Mouse (Mus musculus) natural killer cell, adult 2 months (primary cell): ENCODE results near the gene Zscan22.
"Not testable (repeated sequence)": the region's sequence is repeated elsewhere in the genome, so short reads cannot be mapped to it uniquely, and the experiment has no call there.

Source experiments
- DNase-seq, 2 experiments: peaks; one replicate each; pipeline ENCODE4 v3.0.0; 2022; ENCODE audit warnings: low spot score in 2 of 2

Gene Zscan22

DNA sequence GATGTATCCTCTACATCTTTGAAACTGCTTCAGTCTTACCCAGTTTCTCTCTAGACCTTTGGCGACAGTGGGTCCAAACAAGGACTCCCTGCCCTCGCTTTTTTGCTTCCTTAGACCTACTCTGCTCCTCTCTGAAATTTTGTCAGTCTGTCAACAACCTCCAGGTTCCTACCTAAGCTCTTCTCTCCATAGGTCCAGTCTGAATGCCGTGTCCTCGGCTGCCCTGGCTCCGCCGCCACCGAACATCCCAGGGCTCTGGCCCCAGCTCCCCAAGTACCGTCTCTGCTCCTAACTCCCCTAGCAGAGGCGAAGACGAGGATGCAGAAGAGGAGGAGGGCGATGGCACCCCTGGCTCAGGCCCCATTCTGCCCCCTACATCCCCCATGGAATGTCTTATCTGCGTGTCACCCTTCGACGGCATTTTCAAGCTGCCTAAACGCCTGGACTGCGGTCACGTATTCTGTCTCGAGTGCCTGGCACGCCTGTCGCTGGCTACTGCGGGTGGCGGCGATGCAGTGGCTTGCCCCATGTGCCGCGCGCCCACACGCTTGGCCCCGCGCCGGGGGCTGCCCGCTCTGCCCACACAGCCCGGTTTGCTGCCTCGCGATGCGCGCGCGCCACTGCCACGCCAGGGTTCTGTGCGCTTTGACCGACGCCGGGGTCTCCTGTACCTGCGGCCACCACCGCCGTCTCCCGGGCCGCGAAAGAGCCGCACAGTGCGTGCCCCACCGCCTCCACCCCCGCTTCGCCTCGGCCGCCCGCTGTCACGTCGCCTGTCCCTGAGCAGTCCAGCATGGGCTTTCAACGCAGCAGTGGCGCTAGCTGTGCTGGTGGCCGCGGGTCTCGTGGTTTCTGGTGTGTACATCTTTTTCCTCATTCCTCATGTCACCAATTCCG lies 30.3 kb downstream of the Zscan22 start:
- no peak for DNase-seq

- no peak for DNase-seq
Measured at GRCm38 (mm10) chr7:12933615-12934140, 36.1 kb downstream of the Zscan22 start.

- no peak for DNase-seq
Measured at GRCm38 (mm10) chr7:12934808-12935207, 37.2 kb downstream of the Zscan22 start.

DNA sequence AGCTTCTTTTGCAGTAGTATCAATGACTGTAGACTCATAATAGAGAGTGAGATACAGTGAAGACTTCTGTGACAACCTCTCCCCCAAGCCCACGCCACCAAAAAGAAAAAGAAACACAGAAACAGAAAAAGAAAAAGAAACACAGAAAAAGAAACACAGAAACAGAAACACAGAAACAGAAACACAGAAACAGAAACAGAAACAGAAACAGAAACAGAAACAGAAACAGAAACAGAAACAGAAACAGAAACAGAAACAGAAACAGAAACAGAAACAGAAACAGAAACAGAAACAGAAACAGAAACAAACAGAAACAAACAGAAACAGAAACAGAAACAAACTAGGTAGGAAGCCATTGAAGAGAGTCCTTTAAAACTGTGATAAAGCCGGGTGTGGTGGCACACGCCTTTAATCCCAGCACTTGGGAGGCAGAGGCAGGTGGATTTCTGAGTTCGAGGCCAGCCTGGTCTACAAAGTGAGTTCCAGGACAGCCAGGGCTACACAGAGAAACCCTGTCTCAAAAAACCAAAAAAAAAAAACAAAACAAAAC lies 39.7 kb downstream of the Zscan22 start:
- DNase-seq: not testable (repeated sequence)

- DNase-seq: no peak
Measured at GRCm38 (mm10) chr7:12940599-12940998, 43.0 kb downstream of the Zscan22 start.

DNA sequence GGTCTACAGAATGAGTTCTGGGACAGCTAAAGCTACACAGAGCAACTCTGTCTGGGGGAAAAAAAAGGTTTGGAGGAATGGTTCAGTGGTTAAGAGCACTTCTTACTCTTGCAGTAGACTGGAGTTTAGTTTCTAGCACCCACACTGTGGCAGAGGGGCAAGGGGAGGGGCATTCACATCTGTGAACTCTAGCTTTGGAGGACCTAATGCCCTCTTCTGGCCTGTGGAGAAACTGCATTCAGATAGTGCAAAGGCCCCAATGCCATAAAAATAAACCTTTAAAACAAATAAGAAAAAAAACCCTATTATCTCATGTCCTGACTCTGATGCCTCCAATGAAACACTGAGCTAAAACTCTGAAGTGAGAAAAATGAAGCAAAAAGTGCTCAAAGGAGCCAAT lies 45.9 kb downstream of the Zscan22 start:
- peak; percentile 19 to 47 for DNase-seq

DNA sequence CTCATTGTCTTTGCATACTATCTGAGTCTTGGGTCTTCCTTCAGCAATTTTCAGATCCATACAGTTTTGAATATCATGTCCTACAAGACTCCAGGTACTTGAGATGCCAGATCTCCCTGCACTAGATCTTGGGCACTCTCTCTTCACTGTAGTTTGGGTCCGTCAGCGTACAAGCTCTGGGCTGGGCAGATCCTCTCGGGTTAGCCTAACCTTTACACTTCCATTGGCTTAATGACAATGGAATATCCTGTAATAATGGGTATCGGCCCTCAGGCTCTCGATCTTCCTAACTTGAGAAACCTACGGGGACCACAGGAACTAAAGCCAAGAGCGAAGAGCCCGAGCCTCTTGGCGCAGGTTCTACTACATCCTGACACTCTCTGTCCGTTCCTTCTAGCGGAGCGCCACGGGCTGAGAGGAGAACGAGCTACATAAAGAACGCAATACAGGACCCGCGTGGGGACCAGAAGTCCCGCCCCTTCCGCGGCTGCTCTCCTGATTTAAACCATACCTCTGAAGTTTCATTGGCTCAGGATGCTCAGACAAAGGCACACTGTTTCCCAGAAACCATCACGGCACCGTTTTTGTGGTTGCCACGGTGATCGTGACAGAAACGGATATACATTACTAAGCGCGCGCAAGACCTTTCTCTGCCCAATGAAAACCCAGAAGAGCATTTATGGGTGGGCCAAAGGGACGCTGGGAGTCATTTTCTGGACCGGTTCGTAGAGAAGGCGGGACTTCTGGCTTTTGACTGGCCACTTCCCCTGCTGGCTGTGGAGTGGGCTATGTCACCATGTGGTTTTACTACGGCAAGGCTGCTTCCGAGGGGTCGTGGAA lies 51.6 kb downstream of the Zscan22 start:
- peak; percentile 95 to 96 for DNase-seq

- no peak for DNase-seq
Measured at GRCm38 (mm10) chr7:12949872-12950229, 52.2 kb downstream of the Zscan22 start.

DNA sequence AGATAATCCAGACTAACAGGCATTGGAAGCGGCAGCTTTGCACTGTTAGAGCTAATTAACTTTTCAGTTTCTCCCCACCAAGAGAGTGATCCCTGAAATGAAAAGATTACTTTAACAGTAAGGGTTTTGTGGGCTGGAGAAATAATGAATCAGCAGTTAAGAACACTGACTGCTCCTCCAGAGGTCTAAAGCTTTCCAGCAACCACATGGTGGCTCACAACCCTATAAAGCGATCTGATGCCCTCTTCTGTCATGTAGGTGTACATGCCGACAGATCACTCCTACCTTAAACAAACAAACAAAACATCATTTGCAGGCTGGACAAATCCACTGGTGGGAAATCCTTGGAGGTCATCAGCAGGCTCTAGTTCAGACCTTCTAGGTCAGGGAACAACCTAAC lies 57.3 kb downstream of the Zscan22 start:
- no peak for DNase-seq

GRCm38 (mm10) chr7:12957511-12957910 lies 59.9 kb downstream of the Zscan22 start:
- no peak for DNase-seq
